Mouse (Mus musculus) embryonic facial prominence, embryonic 12.5 days (tissue): ENCODE measurements around the gene Wasf2. TPM values are rescaled to one million over a fixed set of nuclear protein-coding genes. Genes with fewer than 3 reads are reported as not detected.
"Not testable (repeated sequence)": the region's sequence is repeated elsewhere in the genome, so short reads cannot be mapped to it uniquely, and the experiment has no call there.

Experiments used
- ATAC-seq: fragments of 200-750 bp; cut with Nextera tagmentation; 2 replicates; pipeline ENCODE4 v1.8.0; 2017; ENCODE audit not compliant: insufficient number of reproducible peaks, insufficient read depth, low FRiP score, low TSS enrichment
- H3K27ac ChIP-seq: fragments of 300-500 bp; sonication (generic); 2 replicates; pipeline ENCODE4 v1.5.1; 2016; ENCODE audit warnings: mild to moderate bottlenecking
- H3K27me3 ChIP-seq: fragments of 300-500 bp; sonication (generic); 2 replicates; pipeline ENCODE4 v1.6.1; 2016; ENCODE audit warnings: mild to moderate bottlenecking, moderate library complexity
- H3K36me3 ChIP-seq: fragments of 300-500 bp; sonication (generic); 2 replicates; pipeline ENCODE4 v1.6.1; 2016; ENCODE audit warnings: mild to moderate bottlenecking
- H3K4me1 ChIP-seq: fragments of 300-500 bp; sonication (generic); 2 replicates; pipeline ENCODE4 v1.6.1; 2016
- H3K4me2 ChIP-seq: fragments of 300-500 bp; sonication (generic); replicated peaks from 2 replicates; pipeline ENCODE4 v1.6.1; 2016; ENCODE audit warnings: mild to moderate bottlenecking, moderate library complexity
- H3K4me3 ChIP-seq: fragments of 300-500 bp; sonication (generic); 2 replicates; pipeline ENCODE4 v1.5.1; 2016; ENCODE audit warnings: mild to moderate bottlenecking
- H3K9ac ChIP-seq: fragments of 300-500 bp; sonication (generic); 2 replicates; pipeline ENCODE4 v1.6.1; 2016; ENCODE audit warnings: mild to moderate bottlenecking, moderate library complexity
- H3K9me3 ChIP-seq: fragments of 300-500 bp; sonication (generic); 2 replicates; pipeline ENCODE4 v1.6.1; 2016; ENCODE audit warnings: mild to moderate bottlenecking, moderate library complexity
- WGBS: fragments of 180-500 bp; shearing (Covaris S2); methylation state at CpG from one replicate; pipeline ENCODE4 v1.1.7; 2016; 5-methylcytosine and 5-hydroxymethylcytosine counted together
- polyA plus RNA-seq: library from polyadenylated mRNA; unstranded; fragments of >200 nt; fragmentation: Nextera tagmentation; extraction: Ambion mirVana; gene quantifications from 2 replicates; pipeline ENCODE4 v1.2.1, GENCODE M21; 2016

Gene Wasf2
- polyA plus RNA-seq, 1 experiment from 2014 or later: 88.4 TPM

GRCm38 (mm10) chr4:133090276-133090719, 40.0 kb upstream of the Wasf2 start:
- Histone ChIP-seq H3K4me1 (peaks cover 73% of the 10 kb centered on the region), H3K9ac (no peak overlapping the region; the same call in 1 of the 2 replicates), H3K27ac (peak overlapping the region; percentile 87), H3K27me3 (no peaks in the 10 kb centered on the region), H3K4me2 (peak overlapping the region; percentile 21), H3K36me3 (no peaks in the 10 kb centered on the region), H3K4me3 (no peak overlapping the region), H3K9me3 (no peaks in the 10 kb centered on the region)
- peak; percentile 2; the same call in 1 of the 2 replicates for ATAC-seq
- 20% methylated on average over 8 of the region's 8 CpGs for WGBS

GRCm38 (mm10) chr4:133090720-133091458, 39.4 kb upstream of the Wasf2 start:
- 15% methylated on average over 18 of the region's 18 CpGs for WGBS
- peak overlapping the region; percentile 21 for H3K4me2 ChIP-seq
- no peak overlapping the region; the same call in 1 of the 2 replicates for H3K9ac ChIP-seq
- 0 out of 2 replicates have a peak, but pooled peaks have one; percentile 55 for ATAC-seq
- no peaks in the 10 kb centered on the region for H3K9me3 ChIP-seq
- peak overlapping the region; percentile 87 for H3K27ac ChIP-seq
- no peak overlapping the region for H3K4me3 ChIP-seq
- H3K27me3 ChIP-seq: no peaks in the 10 kb centered on the region
- H3K4me1 ChIP-seq: peaks cover 72% of the 10 kb centered on the region
- no peaks in the 10 kb centered on the region for H3K36me3 ChIP-seq

GRCm38 (mm10) chr4:133091459-133091785, 38.9 kb upstream of the Wasf2 start:
- 61% methylated on average over 4 of the region's 4 CpGs for WGBS
- ATAC-seq: no peak
- no peak overlapping the region for H3K4me3 ChIP-seq
- peak overlapping the region; percentile 87 for H3K27ac ChIP-seq
- H3K27me3 ChIP-seq: no peaks in the 10 kb centered on the region
- no peaks in the 10 kb centered on the region for H3K9me3 ChIP-seq
- no peaks in the 10 kb centered on the region for H3K36me3 ChIP-seq
- peak overlapping the region; percentile 21; the same call in 1 of the 2 replicates for H3K4me2 ChIP-seq
- H3K4me1 ChIP-seq: peaks cover 66% of the 10 kb centered on the region
- no peak overlapping the region for H3K9ac ChIP-seq

- 0 out of 2 replicates have a peak, but pooled peaks have one; percentile 28 for ATAC-seq
- Histone ChIP-seq H3K9ac (peak overlapping the region; percentile 19; the same call in 1 of the 2 replicates), H3K27ac (peak overlapping the region; percentile 87), H3K4me2 (peak overlapping the region; percentile 40), H3K36me3 (no peaks in the 10 kb centered on the region), H3K27me3 (no peaks in the 10 kb centered on the region), H3K9me3 (no peaks in the 10 kb centered on the region), H3K4me3 (peak overlapping the region; percentile 9; the same call in 1 of the 2 replicates), H3K4me1 (peaks cover 58% of the 10 kb centered on the region)
- WGBS: 6% methylated on average over 18 of the region's 18 CpGs
These were observed 37.8 kb upstream of the Wasf2 start for GRCm38 (mm10) chr4:133092453-133092901.

- 62% methylated on average over 6 of the region's 6 CpGs for WGBS
- Histone ChIP-seq H3K4me1 (peaks cover 52% of the 10 kb centered on the region), H3K9me3 (no peaks in the 10 kb centered on the region), H3K36me3 (no peaks in the 10 kb centered on the region), H3K9ac (0 out of 2 replicates have a peak overlapping the region, but pooled peaks have one; percentile 32), H3K27me3 (no peaks in the 10 kb centered on the region), H3K4me3 (no peak overlapping the region), H3K4me2 (no peak overlapping the region), H3K27ac (peak overlapping the region; percentile 69; the same call in 1 of the 2 replicates)
- no peak for ATAC-seq
These were observed 37.2 kb upstream of the Wasf2 start for GRCm38 (mm10) chr4:133093056-133093455.

- no peak overlapping the region for H3K4me2 ChIP-seq
- H3K27me3 ChIP-seq: no peaks in the 10 kb centered on the region
- no peaks in the 10 kb centered on the region for H3K36me3 ChIP-seq
- 25% methylated on average over 6 of the region's 6 CpGs for WGBS
- H3K9me3 ChIP-seq: no peaks in the 10 kb centered on the region
- H3K4me3 ChIP-seq: no peak overlapping the region
- peaks cover 52% of the 10 kb centered on the region for H3K4me1 ChIP-seq
- peak overlapping the region; percentile 69 for H3K27ac ChIP-seq
- ATAC-seq: no peak
- H3K9ac ChIP-seq: peak overlapping the region; percentile 32; the same call in 1 of the 2 replicates
These were observed 36.7 kb upstream of the Wasf2 start for GRCm38 (mm10) chr4:133093481-133094033.

- H3K4me1 ChIP-seq: peaks cover 52% of the 10 kb centered on the region
These were observed 36.0 kb upstream of the Wasf2 start for GRCm38 (mm10) chr4:133094255-133094654.

GRCm38 (mm10) chr4:133094936-133095733, 35.2 kb upstream of the Wasf2 start:
- Histone ChIP-seq H3K36me3 (no peaks in the 10 kb centered on the region), H3K4me1 (peaks cover 46% of the 10 kb centered on the region), H3K4me2 (peak overlapping the region; percentile 23), H3K27me3 (no peaks in the 10 kb centered on the region), H3K9me3 (no peaks in the 10 kb centered on the region), H3K4me3 (no peak overlapping the region), H3K9ac (0 out of 2 replicates have a peak overlapping the region, but pooled peaks have one; percentile 31), H3K27ac (peak overlapping the region; percentile 30)
- 36% methylated on average over 16 of the region's 16 CpGs for WGBS
- peak; percentile 44 for ATAC-seq

More at GRCm38 (mm10) chr4:133094255-133094654, 36.0 kb upstream of the Wasf2 start:
- WGBS: 45% methylated on average over 1 of the region's 1 CpGs
- H3K9me3 ChIP-seq: no peaks in the 10 kb centered on the region
- 0 out of 2 replicates have a peak overlapping the region, but pooled peaks have one; percentile 69 for H3K27ac ChIP-seq
- ATAC-seq: no peak
- no peak overlapping the region for H3K4me2 ChIP-seq
- no peaks in the 10 kb centered on the region for H3K36me3 ChIP-seq
- H3K4me3 ChIP-seq: no peak overlapping the region
- H3K9ac ChIP-seq: 0 out of 2 replicates have a peak overlapping the region, but pooled peaks have one; percentile 32
- H3K27me3 ChIP-seq: no peaks in the 10 kb centered on the region

- not testable (repeated sequence) for ATAC-seq
These were observed 34.6 kb upstream of the Wasf2 start for GRCm38 (mm10) chr4:133095734-133096065.

GRCm38 (mm10) chr4:133096671-133097070, 33.6 kb upstream of the Wasf2 start:
- peaks cover 32% of the 10 kb centered on the region for H3K4me1 ChIP-seq
- H3K4me2 ChIP-seq, H3K9me3 ChIP-seq, ATAC-seq, H3K9ac ChIP-seq, H3K27me3 ChIP-seq, H3K27ac ChIP-seq, H3K36me3 ChIP-seq: not testable (repeated sequence)
- WGBS: 0% methylated on average over 15 of the region's 26 CpGs
- H3K4me3 ChIP-seq: peak overlapping the region; percentile 32; the same call in 1 of the 2 replicates

More at GRCm38 (mm10) chr4:133095734-133096065, 34.6 kb upstream of the Wasf2 start:
- Histone ChIP-seq H3K9ac (0 out of 2 replicates have a peak overlapping the region, but pooled peaks have one; percentile 31), H3K4me2 (peak overlapping the region; percentile 23), H3K4me1 (peaks cover 41% of the 10 kb centered on the region), H3K27ac (peak overlapping the region; percentile 30)
- H3K9me3 ChIP-seq, H3K4me3 ChIP-seq, H3K27me3 ChIP-seq, H3K36me3 ChIP-seq: not testable (repeated sequence)
- WGBS: 10% methylated on average over 2 of the region's 3 CpGs

- WGBS: 85% methylated on average over 9 of the region's 9 CpGs
- no peak overlapping the region for H3K27ac ChIP-seq
- H3K9me3 ChIP-seq: no peaks in the 10 kb centered on the region
- no peak overlapping the region for H3K4me3 ChIP-seq
- H3K4me2 ChIP-seq: no peak overlapping the region
- H3K4me1 ChIP-seq: 0 out of 2 replicates have a peak, but pooled peaks cover 6% of the 10 kb centered on the region
- H3K9ac ChIP-seq: no peak overlapping the region
- H3K27me3 ChIP-seq: no peaks in the 10 kb centered on the region
- ATAC-seq: no peak
- no peaks in the 10 kb centered on the region for H3K36me3 ChIP-seq
These were observed 28.6 kb upstream of the Wasf2 start for GRCm38 (mm10) chr4:133101751-133102150.
